Mouse (Mus musculus): Measurements from ENCODE around the gene Ankrd39. TPM values are rescaled to one million over a fixed set of nuclear protein-coding genes. Genes with fewer than 3 reads are reported as not detected.

The Ankrd39 gene
- polyA plus RNA-seq, 1 experiment from 2014 or later = 19.6 TPM

DNA sequence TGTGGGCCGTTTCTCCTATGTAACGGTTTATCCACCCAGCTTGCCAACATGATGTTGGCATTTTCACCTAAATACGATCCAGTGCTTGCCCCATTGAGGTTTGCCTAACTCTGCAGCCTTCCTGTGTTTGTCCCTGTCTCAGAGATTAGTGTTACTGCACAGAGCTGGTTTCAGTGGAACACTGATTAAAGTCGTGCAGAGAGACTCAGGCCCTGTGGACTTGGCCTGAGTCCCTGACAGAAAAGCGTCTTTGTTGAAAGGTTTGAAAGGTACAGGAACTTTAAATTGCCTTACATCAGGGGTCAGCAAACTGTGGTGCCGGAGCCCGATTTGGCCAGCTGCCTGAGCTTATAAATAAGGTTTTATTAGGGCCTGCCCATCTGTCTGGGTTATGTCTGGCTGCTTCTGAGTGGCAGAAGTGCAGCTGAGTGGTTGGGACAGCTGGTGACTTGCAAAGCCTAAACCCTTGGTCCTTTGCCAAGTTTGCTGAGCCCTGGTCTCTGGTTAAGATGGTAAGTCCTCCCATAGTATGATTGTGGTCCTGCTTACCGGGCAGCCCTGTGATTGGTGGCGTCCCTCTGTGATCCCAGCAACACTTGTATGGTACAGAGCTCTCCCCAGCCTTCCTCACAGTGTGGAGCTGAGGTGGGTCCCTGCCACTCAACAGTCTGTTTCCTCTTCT, 23.8 kb downstream of the Ankrd39 start:
- Histone ChIP-seq H3K4me1 (peaks cover 9% of the 10 kb centered on the region; the same call in 1 of the 2 replicates), H3K9me3 (no peaks in the 10 kb centered on the region), H3K36me3 (peaks cover 83% of the 10 kb centered on the region), H3K4me3 (no peak overlapping the region), H3K9ac (replicated peaks) (0 out of 2 replicates have a peak overlapping the region, but pooled peaks have one; percentile 31), H3K27me3 (no peaks in the 10 kb centered on the region), H3K27ac (replicated peaks) (peak overlapping the region; percentile 20; the same call in 1 of the 2 replicates), H3K4me2 (replicated peaks) (no peak overlapping the region)
- WGBS = 80% methylated on average over 9 of the region's 9 CpGs
- 0 out of 2 replicates have a peak, but pooled peaks have one; percentile 53 for ATAC-seq (ENCODE audit: low FRiP score, low read depth)

DNA sequence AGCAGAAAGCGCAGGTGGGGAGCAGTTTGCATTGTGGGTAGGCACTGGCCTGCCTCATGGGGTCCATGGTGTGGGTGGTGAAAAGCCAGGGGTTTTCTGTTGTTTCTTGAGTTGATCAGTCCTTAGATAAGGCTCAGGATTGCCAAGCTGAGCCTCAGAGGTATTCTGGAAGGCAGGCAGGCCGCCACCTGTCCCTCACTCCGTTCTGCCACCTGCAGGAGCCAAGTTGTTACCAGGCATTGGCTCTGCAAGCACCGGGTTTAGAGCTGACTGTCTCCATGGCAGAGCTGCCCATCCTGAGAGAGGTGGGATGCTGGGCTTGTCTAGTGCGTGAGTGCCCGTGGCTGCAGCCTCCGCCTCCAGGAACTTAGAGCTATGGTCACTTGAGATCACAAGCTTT, 25.0 kb downstream of the Ankrd39 start:
- Histone ChIP-seq H3K4me3 (no peak overlapping the region), H3K4me2 (replicated peaks) (no peak overlapping the region), H3K4me1 (no peaks in the 10 kb centered on the region), H3K9ac (replicated peaks) (no peak overlapping the region), H3K9me3 (no peaks in the 10 kb centered on the region), H3K36me3 (peaks cover 86% of the 10 kb centered on the region), H3K27me3 (no peaks in the 10 kb centered on the region), H3K27ac (replicated peaks) (no peak overlapping the region)
- 95% methylated on average over 7 of the region's 7 CpGs for WGBS
- ATAC-seq (ENCODE audit: low FRiP score, low read depth) = no peak

DNA sequence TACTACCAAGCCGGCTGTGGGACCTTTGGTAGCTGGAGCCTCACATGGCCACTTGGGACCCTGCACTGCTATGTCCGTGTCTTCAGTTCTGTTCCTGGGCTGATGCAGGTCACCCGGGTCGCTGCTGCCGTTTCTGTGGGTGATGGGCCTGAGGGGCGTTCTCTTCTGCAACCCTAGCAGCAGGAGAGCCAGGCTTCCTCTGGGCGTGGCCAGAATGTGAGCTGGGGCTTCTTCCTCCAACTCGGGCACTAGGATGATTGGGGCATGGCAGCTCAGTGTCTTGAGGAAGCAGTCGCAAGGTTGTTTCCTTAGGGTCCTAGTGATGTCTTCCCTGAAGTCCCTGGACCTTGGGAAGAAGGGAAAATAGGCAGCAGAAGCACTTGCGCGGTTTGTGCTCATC, 27.6 kb downstream of the Ankrd39 start:
- no peak for ATAC-seq (ENCODE audit: low FRiP score, low read depth)

DNA sequence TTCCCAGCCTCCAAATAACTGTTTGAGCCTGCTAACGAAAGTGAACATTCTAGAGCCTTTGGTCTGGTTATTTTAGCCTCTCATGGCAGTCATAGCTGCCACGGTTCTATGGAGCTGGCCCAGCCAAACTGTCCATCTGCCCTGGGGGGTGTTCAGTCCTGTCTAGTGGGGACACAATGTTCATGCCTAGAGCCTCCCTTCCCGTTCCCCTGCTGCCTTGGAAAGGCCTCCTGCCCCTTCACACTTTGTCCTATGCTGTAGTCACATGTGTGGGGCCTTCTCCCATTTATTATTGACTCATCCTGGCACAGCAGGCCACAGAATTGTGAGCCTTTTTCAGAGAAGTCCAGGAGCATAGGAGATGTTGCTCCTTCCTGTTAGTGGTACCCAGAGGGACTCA, 29.0 kb downstream of the Ankrd39 start:
- no peak overlapping the region for H3K27ac ChIP-seq (replicated peaks)
- H3K4me2 ChIP-seq (replicated peaks) = no peak overlapping the region
- H3K4me1 ChIP-seq = peaks cover 28% of the 10 kb centered on the region
- no peak overlapping the region for H3K4me3 ChIP-seq
- WGBS = 89% methylated on average over 3 of the region's 3 CpGs
- H3K27me3 ChIP-seq = no peaks in the 10 kb centered on the region
- ATAC-seq (ENCODE audit: low FRiP score, low read depth) = no peak
- no peaks in the 10 kb centered on the region for H3K9me3 ChIP-seq
- H3K36me3 ChIP-seq = peaks cover 61% of the 10 kb centered on the region
- H3K9ac ChIP-seq (replicated peaks) = no peak overlapping the region

More for the DNA sequence above, 27.6 kb downstream of the Ankrd39 start:
- peaks cover 75% of the 10 kb centered on the region for H3K36me3 ChIP-seq
- H3K9me3 ChIP-seq = no peaks in the 10 kb centered on the region
- no peak overlapping the region for H3K4me2 ChIP-seq (replicated peaks)
- no peak overlapping the region for H3K9ac ChIP-seq (replicated peaks)
- H3K4me1 ChIP-seq = peaks cover 14% of the 10 kb centered on the region
- H3K4me3 ChIP-seq = no peak overlapping the region
- no peak overlapping the region for H3K27ac ChIP-seq (replicated peaks)
- 89% methylated on average over 11 of the region's 11 CpGs for WGBS
- no peaks in the 10 kb centered on the region for H3K27me3 ChIP-seq

DNA sequence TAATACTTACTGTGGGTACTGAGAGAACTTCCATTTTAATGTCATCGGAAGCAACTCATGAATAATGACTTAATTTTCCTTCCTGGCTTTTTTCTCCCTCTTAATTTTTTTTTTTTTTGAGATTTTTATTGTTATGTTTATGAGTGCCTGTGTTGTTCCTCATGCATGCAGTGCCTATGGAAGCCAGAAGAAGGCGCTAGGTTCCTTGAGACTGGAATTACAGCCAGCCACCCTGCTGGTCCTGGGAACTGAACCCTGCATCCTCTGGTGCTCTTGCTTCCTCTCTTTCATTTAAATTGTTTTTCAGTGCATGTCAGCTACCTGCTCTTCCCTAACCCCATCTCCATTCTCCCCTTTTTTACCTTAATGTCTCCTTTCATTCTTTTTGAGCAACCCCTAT, 33.5 kb downstream of the Ankrd39 start:
- peak overlapping the region; percentile 92; the same call in 1 of the 2 replicates for H3K9ac ChIP-seq (replicated peaks)
- ATAC-seq (ENCODE audit: low FRiP score, low read depth) = no peak

DNA sequence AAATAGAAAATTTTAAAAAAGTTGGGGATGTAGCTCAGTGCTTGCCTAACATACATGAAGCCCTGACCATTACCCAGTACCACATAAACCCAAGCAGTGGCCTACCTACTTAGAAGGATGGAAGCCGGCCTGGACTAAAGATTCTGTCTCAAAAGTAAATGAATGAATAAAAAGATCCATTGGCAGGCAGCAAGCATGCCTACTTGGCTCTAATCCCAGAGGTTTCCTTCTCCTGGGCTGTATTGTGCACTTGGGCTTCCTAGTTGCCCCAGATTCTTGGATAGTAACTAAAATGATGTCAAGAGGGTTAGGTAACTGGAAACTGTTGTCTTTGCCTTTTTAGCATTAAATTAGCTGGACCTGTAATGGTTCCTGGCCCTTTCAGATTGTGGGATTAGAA, 33.9 kb downstream of the Ankrd39 start:
- H3K27ac ChIP-seq (replicated peaks) = 0 out of 2 replicates have a peak overlapping the region, but pooled peaks have one; percentile 99
- 0% methylated on average over 1 of the region's 1 CpGs for WGBS
- H3K9me3 ChIP-seq = peaks cover 3% of the 10 kb centered on the region; the same call in 1 of the 2 replicates
- peaks cover 16% of the 10 kb centered on the region; the same call in 1 of the 2 replicates for H3K36me3 ChIP-seq
- no peaks in the 10 kb centered on the region for H3K27me3 ChIP-seq
- H3K4me1 ChIP-seq = peaks cover 33% of the 10 kb centered on the region
- H3K4me3 ChIP-seq = peak overlapping the region; percentile 96
- H3K4me2 ChIP-seq (replicated peaks) = peak overlapping the region; percentile 92
- peak overlapping the region; percentile 92; the same call in 1 of the 2 replicates for H3K9ac ChIP-seq (replicated peaks)
- no peak for ATAC-seq (ENCODE audit: low FRiP score, low read depth)

More for the DNA sequence above, 33.5 kb downstream of the Ankrd39 start:
- Histone ChIP-seq H3K4me2 (replicated peaks) (peak overlapping the region; percentile 92), H3K9me3 (peaks cover 3% of the 10 kb centered on the region; the same call in 1 of the 2 replicates), H3K4me3 (peak overlapping the region; percentile 96), H3K27me3 (no peaks in the 10 kb centered on the region), H3K27ac (replicated peaks) (no peak overlapping the region), H3K36me3 (peaks cover 18% of the 10 kb centered on the region), H3K4me1 (peaks cover 33% of the 10 kb centered on the region)
- 38% methylated on average over 2 of the region's 2 CpGs for WGBS

DNA sequence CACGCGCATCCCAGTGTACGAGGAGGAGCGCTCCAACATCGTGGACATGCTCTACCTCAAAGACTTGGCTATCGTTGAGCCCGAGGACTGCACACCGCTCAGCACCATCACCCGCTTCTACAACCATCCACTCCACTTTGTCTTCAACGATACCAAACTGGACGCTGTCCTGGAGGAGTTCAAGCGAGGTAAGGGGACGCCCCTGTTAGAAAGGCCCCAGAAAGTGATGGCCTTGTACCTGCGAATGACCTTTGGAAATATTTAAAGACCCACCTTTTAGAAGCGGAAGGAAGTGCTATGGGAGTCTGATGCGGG, 34.3 kb downstream of the Ankrd39 start:
- peak overlapping the region; percentile 92 for H3K9ac ChIP-seq (replicated peaks)
- peaks cover 3% of the 10 kb centered on the region; the same call in 1 of the 2 replicates for H3K9me3 ChIP-seq
- peak overlapping the region; percentile 96 for H3K4me3 ChIP-seq
- no peak for ATAC-seq (ENCODE audit: low FRiP score, low read depth)
- H3K36me3 ChIP-seq = peaks cover 16% of the 10 kb centered on the region; the same call in 1 of the 2 replicates
- H3K4me2 ChIP-seq (replicated peaks) = peak overlapping the region; percentile 92
- peak overlapping the region; percentile 99 for H3K27ac ChIP-seq (replicated peaks)
- no peaks in the 10 kb centered on the region for H3K27me3 ChIP-seq
- H3K4me1 ChIP-seq = peaks cover 33% of the 10 kb centered on the region
- 2% methylated on average over 16 of the region's 16 CpGs for WGBS

DNA sequence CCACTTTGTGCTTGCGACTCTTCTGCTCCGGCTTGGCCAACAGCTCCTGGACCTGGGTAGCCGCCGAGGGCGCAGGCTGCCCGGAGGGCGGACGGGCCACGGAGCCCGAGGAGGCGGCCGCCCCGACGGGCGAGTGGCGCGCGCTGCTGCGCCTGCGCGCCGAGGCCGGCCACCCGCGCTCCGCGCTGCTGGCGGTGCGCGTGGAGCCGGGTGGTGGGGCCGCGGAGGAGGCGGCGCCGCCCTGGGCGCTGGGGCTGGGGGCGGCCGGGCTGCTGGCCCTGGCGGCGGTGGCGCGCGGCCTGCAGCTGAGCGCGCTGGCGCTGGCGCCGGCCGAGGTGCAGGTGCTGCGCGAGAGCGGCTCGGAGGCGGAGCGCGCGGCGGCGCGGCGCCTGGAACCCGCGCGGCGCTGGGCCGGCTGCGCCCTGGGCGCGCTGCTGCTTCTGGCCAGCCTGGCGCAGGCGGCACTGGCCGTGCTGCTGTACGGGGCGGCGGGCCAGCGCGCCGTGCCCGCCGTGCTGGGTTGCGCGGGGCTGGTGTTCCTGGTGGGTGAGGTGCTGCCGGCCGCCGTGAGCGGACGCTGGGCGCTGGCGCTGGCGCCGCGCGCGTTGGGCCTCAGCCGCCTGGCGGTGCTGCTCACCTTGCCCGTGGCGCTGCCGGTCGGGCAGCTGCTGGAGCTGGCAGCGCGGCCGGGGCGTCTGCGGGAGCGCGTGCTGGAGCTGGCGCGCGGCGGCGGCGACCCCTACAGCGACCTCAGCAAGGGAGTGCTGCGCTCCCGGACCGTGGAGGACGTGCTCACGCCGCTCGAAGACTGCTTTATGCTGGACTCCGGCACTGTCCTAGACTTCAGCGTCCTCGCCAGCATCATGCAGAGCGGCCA, 34.9 kb downstream of the Ankrd39 start:
- Histone ChIP-seq H3K4me3 (peak overlapping the region; percentile 96), H3K27me3 (no peaks in the 10 kb centered on the region), H3K4me2 (replicated peaks) (peak overlapping the region; percentile 92), H3K9me3 (peaks cover 3% of the 10 kb centered on the region; the same call in 1 of the 2 replicates), H3K9ac (replicated peaks) (peak overlapping the region; percentile 92), H3K36me3 (peaks cover 17% of the 10 kb centered on the region), H3K4me1 (peaks cover 33% of the 10 kb centered on the region), H3K27ac (replicated peaks) (peak overlapping the region; percentile 99)
- WGBS = under 1% methylated on average over 70 of the region's 126 CpGs
- ATAC-seq (ENCODE audit: low FRiP score, low read depth) = peak; percentile 75

DNA sequence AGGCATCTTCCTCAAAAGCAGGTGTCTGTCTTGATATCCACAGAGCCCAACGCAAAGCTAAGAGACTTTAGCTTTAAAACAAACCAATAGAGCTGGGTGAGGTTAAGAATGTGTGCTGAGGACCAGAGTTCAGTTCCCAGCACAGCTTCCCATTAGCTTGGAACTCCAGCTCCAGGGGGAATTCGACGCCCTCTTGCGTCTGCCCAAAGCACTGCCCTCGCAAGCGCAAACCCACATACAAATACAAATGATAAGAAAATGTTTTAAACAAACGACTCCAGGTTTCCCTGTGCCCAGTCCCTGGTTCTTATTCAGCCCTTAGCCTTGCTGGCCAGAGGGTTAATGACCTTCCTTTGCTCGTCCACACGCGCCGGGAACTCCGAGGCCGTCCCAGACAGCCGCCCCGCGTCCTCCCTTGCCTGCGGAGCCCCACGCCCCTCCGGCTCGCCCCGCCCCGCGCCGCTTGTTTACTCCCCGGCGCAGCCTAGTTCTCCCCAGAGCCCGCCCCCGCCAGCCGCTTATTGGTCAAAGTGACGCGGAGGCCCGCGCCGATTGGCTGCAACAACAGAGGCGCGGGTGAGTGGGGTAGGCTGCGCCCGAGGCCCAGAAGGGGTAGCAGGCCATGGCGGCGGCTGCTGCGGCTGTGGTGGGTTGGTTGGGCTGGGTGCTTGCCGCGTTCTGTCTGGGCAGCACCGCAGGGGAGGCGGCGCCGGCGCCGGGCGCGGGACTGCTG, 35.8 kb downstream of the Ankrd39 start, which contains the start of gene Cnnm3:
Gene Cnnm3 (plus strand): TSS at position 579 of the 733 bp plus-strand sequence.
- H3K9me3 ChIP-seq = peaks cover 3% of the 10 kb centered on the region; the same call in 1 of the 2 replicates
- H3K4me3 ChIP-seq = peak within 1 kb of the TSS; percentile 96
- H3K9ac ChIP-seq (replicated peaks) = peak within 1 kb of the TSS; percentile 92
- peak within 1 kb of the TSS; percentile 99 for H3K27ac ChIP-seq (replicated peaks)
- peak within 1 kb of the TSS; percentile 92 for H3K4me2 ChIP-seq (replicated peaks)
- 2% methylated on average over 50 of the region's 51 CpGs for WGBS
- no peaks in the 10 kb centered on the region for H3K27me3 ChIP-seq
- H3K36me3 ChIP-seq = peaks cover 15% of the 10 kb centered on the region
- H3K4me1 ChIP-seq = peaks cover 33% of the 10 kb centered on the region
- ATAC-seq (ENCODE audit: low FRiP score, low read depth) = peak; percentile 98

DNA sequence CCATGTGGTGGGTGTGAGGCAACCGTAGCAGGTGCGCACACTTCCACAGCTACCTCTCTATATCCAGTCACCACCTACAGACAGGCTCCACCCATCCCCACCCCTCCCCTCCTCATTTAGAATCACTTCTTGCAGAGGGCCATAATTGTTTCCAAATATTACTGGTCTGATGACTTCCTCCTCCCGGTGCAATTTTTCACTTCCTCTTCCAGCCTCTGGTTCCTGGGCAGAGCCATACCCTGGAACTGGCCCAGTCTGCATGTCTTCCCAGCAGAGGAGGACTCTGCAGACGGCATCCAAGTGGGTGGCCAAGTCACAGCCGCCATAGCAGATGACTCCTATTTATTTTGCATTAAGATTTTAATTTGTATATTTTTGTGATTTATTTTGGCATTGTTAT, 39.0 kb downstream of the Ankrd39 start:
- Histone ChIP-seq H3K36me3 (peaks cover 13% of the 10 kb centered on the region; the same call in 1 of the 2 replicates), H3K9ac (replicated peaks) (no peak overlapping the region), H3K4me3 (no peak overlapping the region), H3K4me1 (peaks cover 6% of the 10 kb centered on the region), H3K9me3 (peaks cover 3% of the 10 kb centered on the region; the same call in 1 of the 2 replicates), H3K27me3 (no peaks in the 10 kb centered on the region), H3K27ac (replicated peaks) (no peak overlapping the region), H3K4me2 (replicated peaks) (no peak overlapping the region)
- WGBS = 90% methylated on average over 5 of the region's 5 CpGs
- ATAC-seq (ENCODE audit: low FRiP score, low read depth) = no peak

DNA sequence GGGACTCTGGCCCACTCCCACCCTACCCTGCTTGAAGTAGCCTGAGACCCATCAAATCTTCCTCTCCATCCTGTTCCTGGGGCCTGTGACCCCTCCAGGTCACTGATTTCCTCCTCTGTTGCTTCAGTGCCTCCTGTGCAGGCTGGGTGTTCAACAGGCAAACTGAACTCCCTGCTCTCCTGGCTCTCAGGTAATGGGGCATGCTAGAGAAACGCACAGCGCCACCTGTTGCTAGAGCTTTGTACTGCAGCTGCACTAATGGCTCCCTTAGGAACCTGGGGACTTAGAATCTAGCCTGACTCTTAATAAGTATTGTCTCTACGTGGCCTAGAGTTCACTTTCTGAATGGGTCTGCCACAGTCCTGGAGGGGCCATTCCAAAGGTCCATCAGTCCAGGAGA, 46.0 kb downstream of the Ankrd39 start:
- Histone ChIP-seq H3K4me3 (no peak overlapping the region), H3K4me1 (no peaks in the 10 kb centered on the region), H3K27ac (replicated peaks) (no peak overlapping the region), H3K9ac (replicated peaks) (no peak overlapping the region), H3K9me3 (no peaks in the 10 kb centered on the region), H3K4me2 (replicated peaks) (no peak overlapping the region), H3K36me3 (peaks cover 17% of the 10 kb centered on the region; the same call in 1 of the 2 replicates), H3K27me3 (no peaks in the 10 kb centered on the region)
- WGBS = 1% methylated on average over 3 of the region's 3 CpGs
- no peak for ATAC-seq (ENCODE audit: low FRiP score, low read depth)
